28 mouse cellular contexts compared by ENCODE assay signal in genomic region chr4:106597055-106597454, GRCm38 (mm10). TPM values are rescaled to one million over a fixed set of nuclear protein-coding genes. Genes with fewer than 3 reads are reported as not detected.
"Had no signal": no experiment of that assay in that cellular context is flagged by ENCODE, and none has a peak within 500 bp of the region (broad histone marks: within the 10 kb centered on the region; RNA-seq: fewer than 3 reads in every experiment).

No protein-coding gene starts in this region.

- H3K9ac ChIP-seq: limb, embryonic 12.5 days; limb, embryonic 15.5 days; liver, embryonic 14.5 days; liver, postnatal 0 days; lung, embryonic 14.5 days; midbrain, embryonic 12.5 days; midbrain, embryonic 15.5 days; neural tube, embryonic 12.5 days; neural tube, embryonic 15.5 days; stomach, embryonic 15.5 days had no signal

- H3K27me3 ChIP-seq: limb, embryonic 12.5 days; limb, embryonic 15.5 days; midbrain, embryonic 12.5 days; midbrain, embryonic 15.5 days; neural tube, embryonic 12.5 days; neural tube, embryonic 15.5 days; stomach, embryonic 15.5 days had no signal

- DNase-seq: kidney, postnatal 25 days; left cerebral cortex, postnatal 4 days; liver, postnatal 0 days; lung, embryonic 14.5 days; retina, postnatal 1 day; right cerebral cortex, postnatal 25 days; spleen, adult 18-20 months; thymus, adult 2 months; thymus, postnatal 14 days; thymus, postnatal 4 days had no signal

- H3K36me3 ChIP-seq: limb, embryonic 12.5 days; limb, embryonic 15.5 days; midbrain, embryonic 12.5 days; midbrain, embryonic 15.5 days; neural tube, embryonic 12.5 days; neural tube, embryonic 15.5 days; stomach, embryonic 15.5 days had no signal

- H3K27ac ChIP-seq: kidney, postnatal 0 days; limb, embryonic 12.5 days; limb, embryonic 15.5 days; liver, embryonic 14.5 days; macrophage; midbrain, embryonic 12.5 days; midbrain, embryonic 15.5 days; neural tube, embryonic 12.5 days; neural tube, embryonic 15.5 days; stomach, embryonic 15.5 days had no signal

- H3K9me3 ChIP-seq: limb, embryonic 12.5 days; limb, embryonic 15.5 days; midbrain, embryonic 12.5 days; midbrain, embryonic 15.5 days; neural tube, embryonic 12.5 days; neural tube, embryonic 15.5 days; stomach, embryonic 15.5 days had no signal

- H3K4me3 ChIP-seq: limb, embryonic 12.5 days; limb, embryonic 15.5 days; midbrain, embryonic 12.5 days; midbrain, embryonic 15.5 days; neural tube, embryonic 12.5 days; neural tube, embryonic 15.5 days; stomach, embryonic 15.5 days had no signal

- ATAC-seq: liver, postnatal 0 days; lung, postnatal 0 days; midbrain, embryonic 15.5 days had no signal

- H3K4me2 ChIP-seq: limb, embryonic 12.5 days; limb, embryonic 15.5 days; liver, embryonic 11.5 days; lung, embryonic 14.5 days; midbrain, embryonic 12.5 days; midbrain, embryonic 15.5 days; neural tube, embryonic 12.5 days; neural tube, embryonic 15.5 days; stomach, embryonic 15.5 days had no signal

- H3K4me1 ChIP-seq: limb, embryonic 12.5 days; limb, embryonic 15.5 days; midbrain, embryonic 12.5 days; midbrain, embryonic 15.5 days; neural tube, embryonic 12.5 days; neural tube, embryonic 15.5 days; stomach, embryonic 15.5 days had no signal

RNA-seq across cellular contexts. Expression of gene Lexm, which starts 20.0 kb away (rescaled TPM):
- total RNA-seq: layer of hippocampus, adult 8-10 months; layer of hippocampus, postnatal 14 days; left cerebral cortex, adult 8-10 months; megakaryocyte, adult 5-6 weeks had no signal
- polyA plus RNA-seq: kidney, embryonic 14.5 days; kidney, postnatal 0 days; large intestine, adult 2 months; limb, embryonic 15.5 days; liver, postnatal 0 days; lung, embryonic 14.5 days; lung, postnatal 0 days; macrophage; midbrain, embryonic 15.5 days; neural tube, embryonic 15.5 days; stomach, embryonic 15.5 days; thymus, adult 2 months had no signal

RNA-seq across cellular contexts. Expression of gene Ttc22, which starts 25.2 kb away (rescaled TPM):
- total RNA-seq: megakaryocyte, adult 5-6 weeks had no signal
- polyA plus RNA-seq: liver, postnatal 0 days; macrophage had no signal
